Mouse (Mus musculus) cerebellum, adult 8-10 months (tissue): ENCODE measurements around the gene Rps2.
A peak's percentile ranks its signal among the peaks of the same experiment; 100 is the strongest.

Source experiments
- DNase-seq: peaks from one replicate; pipeline ENCODE4 v3.0.0; 2022

Gene Rps2

DNA sequence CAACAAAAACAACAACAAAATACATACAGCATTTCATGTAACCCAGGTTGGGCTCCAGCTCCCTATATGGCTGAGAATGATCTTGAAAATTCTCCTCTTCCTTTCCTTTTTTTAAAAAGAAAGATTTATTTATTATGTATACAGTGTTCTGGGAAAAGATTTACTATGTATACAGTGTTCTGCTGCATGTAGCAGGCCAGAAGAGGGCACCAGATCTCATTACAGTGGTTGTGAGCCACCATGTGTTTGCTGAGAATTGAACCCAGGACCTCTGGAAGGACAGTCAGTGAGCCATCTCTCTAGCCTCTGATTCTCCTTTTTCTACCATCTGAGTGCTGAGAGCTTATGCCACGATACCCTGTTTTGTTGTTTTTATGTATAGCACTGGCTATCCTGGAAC, 16.6 kb downstream of the Rps2 start:
- DNase-seq: no peak

DNA sequence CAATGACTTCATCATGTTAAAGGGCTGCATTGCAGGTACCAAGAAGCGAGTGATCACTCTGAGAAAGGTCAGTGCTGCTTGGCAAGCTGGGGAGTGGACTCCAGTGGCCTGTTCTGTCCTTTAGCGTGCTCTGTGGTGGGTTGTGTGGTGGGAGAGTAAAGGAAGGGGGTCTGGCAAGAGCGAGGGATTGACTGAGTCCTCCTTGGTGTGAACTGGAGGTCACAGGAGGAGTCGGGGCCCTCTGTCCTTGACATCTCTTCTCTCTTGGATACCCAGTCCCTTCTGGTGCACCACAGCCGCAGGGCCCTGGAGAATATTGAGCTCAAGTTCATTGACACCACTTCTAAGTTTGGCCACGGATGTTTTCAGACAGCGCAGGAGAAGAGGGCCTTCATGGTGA, 17.5 kb downstream of the Rps2 start:
- no peak for DNase-seq

- DNase-seq: peak; percentile 88
These were observed 18.6 kb downstream of the Rps2 start, which contains the start of gene Msrb1 for GRCm38 (mm10) chr17:24736330-24737051. Gene Msrb1, plus strand, starts transcription at chr17:24736642.

- no peak for DNase-seq
These were observed 19.4 kb downstream of the Rps2 start for GRCm38 (mm10) chr17:24737135-24737810.

- no peak for DNase-seq
These were observed 20.3 kb downstream of the Rps2 start for GRCm38 (mm10) chr17:24738238-24738637.

DNA sequence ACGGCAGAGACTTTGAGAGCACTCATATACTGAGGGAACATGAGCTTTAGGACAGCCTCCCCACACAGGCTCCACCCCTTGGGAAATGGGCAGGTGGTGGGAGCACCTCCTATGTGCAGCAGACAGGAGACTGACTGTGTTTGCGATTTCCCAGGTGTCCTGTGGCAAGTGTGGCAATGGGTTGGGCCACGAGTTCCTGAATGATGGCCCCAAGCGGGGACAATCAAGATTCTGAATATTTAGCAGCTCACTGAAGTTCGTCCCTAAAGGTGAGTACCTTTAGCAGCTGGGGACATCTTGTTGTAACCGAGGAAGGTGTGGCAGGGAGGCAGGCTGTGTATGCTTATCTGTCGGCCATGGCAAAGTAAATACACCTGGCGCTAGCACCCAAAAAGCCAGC, 22.0 kb downstream of the Rps2 start:
- no peak for DNase-seq

GRCm38 (mm10) chr17:24742307-24742706, 24.4 kb downstream of the Rps2 start:
- no peak for DNase-seq

GRCm38 (mm10) chr17:24743896-24744295, 26.0 kb downstream of the Rps2 start:
- DNase-seq: no peak

- DNase-seq: no peak
These were observed 26.5 kb downstream of the Rps2 start for GRCm38 (mm10) chr17:24744381-24744780.

DNA sequence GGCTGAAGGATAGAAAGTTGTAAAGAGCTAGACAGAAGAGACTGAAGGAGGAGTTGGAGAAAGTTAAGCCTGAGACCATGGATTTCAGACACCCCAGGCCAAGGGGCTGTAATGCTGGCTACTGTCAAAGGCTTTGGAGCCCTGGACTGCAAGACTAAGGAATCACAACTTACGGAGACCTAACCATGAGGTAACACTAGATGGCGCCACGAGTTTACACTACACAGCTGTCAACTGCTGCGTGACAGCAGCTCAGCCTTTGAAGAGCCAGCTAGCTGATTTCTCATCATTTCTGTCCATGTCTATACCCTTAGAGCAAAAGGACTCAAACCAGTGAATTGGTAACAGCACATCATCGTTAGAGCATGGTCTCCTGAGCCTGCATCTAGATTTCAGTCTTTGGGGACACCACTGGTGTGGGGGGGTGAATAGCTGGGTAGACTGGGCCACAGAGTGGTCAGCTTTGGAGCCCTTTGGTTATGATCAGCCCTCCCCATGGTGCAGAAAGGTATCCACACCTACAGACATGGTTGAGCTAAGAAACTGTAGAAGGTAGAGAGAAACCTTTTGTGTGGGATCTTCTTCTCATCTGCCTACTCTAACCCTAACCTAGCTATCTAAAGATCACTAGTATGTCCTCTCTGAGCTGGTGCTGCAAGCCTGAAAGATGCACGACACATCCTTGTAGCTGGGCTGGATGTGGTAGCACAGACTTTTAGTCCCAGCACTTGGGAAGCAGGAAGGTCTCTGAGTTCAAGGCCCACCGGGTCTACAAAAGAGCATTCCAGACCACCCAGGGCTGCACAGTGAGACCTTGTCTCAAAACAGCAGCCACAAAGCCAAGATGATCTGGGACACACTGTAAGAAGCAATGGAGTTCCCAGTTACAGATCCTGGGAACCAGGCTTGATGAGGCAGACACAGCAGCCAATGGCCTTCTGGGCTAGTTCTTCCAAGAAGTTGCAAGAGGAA, 27.9 kb downstream of the Rps2 start:
- peak; percentile 71 for DNase-seq

DNA sequence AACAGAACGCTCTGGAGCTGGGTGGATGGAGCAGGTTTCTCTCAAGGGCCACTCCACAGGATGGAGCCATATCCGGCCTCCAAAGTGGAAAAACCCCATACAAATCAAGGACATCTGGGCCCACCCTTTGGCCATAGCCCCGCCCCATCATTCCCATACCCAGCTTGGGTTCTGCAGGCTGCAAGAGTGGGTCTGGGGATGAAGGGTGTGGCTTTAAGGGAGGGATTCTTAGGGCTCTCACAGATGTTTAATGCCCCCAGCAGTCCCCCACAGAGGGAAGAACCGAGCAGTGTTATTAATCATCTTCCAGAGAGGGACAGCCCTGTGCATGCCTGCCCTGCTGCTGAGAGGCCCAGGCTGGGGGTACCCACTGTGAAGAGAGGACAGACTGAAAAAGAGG, 29.1 kb downstream of the Rps2 start:
- no peak for DNase-seq

DNA sequence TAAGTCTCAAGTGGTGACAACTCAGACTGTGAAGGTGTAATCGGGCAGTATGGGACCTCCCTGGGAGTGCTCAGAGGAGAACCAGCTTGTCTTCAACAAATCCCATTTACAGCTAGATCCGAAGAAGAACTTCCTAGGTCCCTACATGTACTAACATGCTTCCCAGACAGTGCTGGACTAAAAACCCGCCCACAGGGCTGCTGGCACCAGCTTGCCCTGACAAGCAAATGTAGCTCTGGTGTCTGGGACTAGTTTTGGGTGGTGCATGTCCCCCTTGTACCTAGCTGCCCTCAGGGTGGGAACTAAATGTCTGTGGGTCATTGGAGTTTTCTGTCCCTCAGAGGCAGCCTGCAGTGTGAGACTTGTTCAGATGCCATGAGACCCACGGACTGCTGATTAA, 33.6 kb downstream of the Rps2 start:
- no peak for DNase-seq

GRCm38 (mm10) chr17:24752415-24753394, 34.8 kb downstream of the Rps2 start, which contains the start of gene Hs3st6:
Gene Hs3st6, plus strand, starts transcription at chr17:24752988.
- DNase-seq: no peak

- no peak for DNase-seq
These were observed 39.5 kb downstream of the Rps2 start for GRCm38 (mm10) chr17:24757394-24757793.

DNA sequence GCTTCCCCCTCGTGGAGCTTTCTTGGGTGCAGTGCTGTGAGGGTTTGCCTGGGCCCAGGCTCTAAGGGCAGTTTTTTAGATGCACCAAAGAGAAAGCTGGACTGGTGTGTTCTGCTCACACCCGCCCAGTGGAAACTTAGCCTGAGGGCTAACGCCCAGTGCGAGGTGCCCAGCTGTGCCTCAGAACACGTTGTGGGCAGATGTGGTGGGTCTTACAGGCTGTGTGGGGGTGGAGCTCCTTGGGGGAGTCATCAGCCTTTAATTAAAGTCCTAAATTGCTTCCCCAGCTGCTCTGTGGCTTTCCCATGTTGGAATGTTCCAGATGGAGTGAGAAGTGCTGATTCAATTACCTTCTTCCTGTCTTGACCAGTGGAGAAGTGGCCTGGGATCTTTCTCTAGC, 43.2 kb downstream of the Rps2 start:
- no peak for DNase-seq

DNA sequence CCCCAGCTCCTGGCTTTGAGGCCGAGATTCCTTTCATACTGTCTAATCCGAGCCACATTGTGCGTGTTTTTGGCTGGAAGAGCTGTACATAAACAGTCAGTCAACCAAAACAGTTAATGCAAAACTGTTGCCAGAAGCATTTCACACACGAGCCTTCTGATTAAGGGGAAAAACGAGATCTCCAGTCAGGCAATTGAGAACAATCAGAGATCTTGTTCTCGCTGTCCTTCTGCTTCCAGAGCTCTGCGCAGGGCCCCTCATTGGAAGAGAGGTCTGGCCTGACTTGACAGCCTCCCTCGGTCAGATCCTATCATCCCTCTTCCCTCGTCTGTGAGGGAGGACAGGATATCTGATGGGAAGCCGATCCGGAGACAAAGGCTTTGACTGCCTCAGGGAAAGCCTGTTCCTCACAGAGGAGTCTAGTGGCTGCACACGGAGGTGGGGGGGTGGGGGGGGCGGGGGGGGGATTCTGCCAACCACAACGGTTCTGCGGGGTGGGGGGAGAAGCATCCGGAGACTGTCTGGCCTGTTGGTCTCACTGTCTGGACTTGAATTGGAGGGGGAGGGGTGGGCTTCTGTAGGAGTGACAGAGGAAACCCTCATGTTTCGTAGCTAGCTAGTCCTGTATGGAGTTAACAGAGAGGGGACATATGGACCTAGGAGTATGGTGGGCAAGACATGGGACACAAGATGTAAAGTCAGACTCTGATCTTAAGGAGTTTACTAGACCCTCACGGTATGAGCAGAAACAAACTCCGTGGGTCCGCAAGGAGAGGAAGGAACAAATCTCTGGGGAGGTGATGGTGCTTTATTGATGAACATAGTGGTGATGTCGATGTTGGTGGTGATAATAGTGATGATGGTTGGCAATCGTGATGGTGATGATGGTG, 47.3 kb downstream of the Rps2 start:
- DNase-seq: no peak

DNA sequence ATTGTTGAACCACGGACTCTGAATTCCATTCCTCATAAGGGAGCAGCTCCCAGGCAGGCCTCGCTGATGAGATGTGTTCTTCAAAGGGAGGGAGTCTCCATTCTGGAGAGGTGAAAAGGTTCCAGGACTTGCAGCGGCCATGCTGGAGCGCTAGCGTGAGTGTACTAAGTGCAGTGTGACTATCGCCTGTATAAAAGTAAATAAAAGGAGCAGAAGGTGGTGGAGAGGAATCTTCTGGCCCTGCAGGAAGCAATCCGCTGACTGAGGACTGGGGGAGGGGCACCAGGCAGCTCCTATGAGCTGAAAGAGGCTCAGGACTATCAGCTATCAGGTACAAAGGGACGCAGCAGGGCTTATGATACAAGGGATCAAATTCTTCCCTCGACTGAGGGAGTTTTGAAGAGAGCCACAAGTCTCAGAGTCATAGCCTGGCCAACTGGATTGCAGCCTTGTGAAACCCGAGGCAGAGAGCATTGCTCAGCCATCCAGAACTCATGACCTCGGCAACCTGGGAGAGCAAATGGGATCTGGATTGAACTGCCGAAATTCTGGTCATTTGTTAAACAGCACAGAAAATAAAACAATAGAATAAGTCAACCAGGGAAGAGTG, 48.5 kb downstream of the Rps2 start:
- DNase-seq: no peak

GRCm38 (mm10) chr17:24769146-24769545, 51.2 kb downstream of the Rps2 start:
- no peak for DNase-seq
